Mouse (Mus musculus) lung, embryonic 15.5 days (tissue): ENCODE measurements around the gene Ccdc8. TPM values are rescaled to one million over a fixed set of nuclear protein-coding genes. Genes with fewer than 3 reads are reported as not detected.

Experiments
- ATAC-seq: fragments of 200-750 bp; cut with Nextera tagmentation; 2 replicates; pipeline ENCODE4 v1.8.0; 2017; ENCODE audit warnings: moderate number of reproducible peaks, borderline replicate concordance; ENCODE audit not compliant: low FRiP score, low TSS enrichment; ENCODE audit errors: extremely low read depth
- H3K27ac ChIP-seq: fragments of 300-500 bp; sonication (generic); 2 replicates; pipeline ENCODE4 v1.5.1; 2015; ENCODE audit warnings: moderate library complexity, mild to moderate bottlenecking, inconsistent platforms
- H3K27me3 ChIP-seq: fragments of 300-500 bp; sonication (generic); 2 replicates; pipeline ENCODE4 v1.6.1; 2015; ENCODE audit warnings: inconsistent platforms
- H3K36me3 ChIP-seq: fragments of 300-500 bp; sonication (generic); 2 replicates; pipeline ENCODE4 v1.6.1; 2015; ENCODE audit warnings: inconsistent platforms
- H3K4me1 ChIP-seq: fragments of 300-500 bp; sonication (generic); 2 replicates; pipeline ENCODE4 v1.6.1; 2015; ENCODE audit warnings: inconsistent platforms
- H3K4me2 ChIP-seq: fragments of 300-500 bp; sonication (generic); 2 replicates; pipeline ENCODE4 v1.6.1; 2015; ENCODE audit warnings: inconsistent platforms, mild to moderate bottlenecking, moderate library complexity
- H3K4me3 ChIP-seq: fragments of 300-500 bp; sonication (generic); 2 replicates; pipeline ENCODE4 v1.5.1; 2015; ENCODE audit warnings: mild to moderate bottlenecking, inconsistent platforms
- H3K9ac ChIP-seq: fragments of 300-500 bp; sonication (generic); 2 replicates; pipeline ENCODE4 v1.6.1; 2015; ENCODE audit warnings: inconsistent platforms
- H3K9me3 ChIP-seq: fragments of 300-500 bp; sonication (generic); 2 replicates; pipeline ENCODE4 v1.6.1; 2016; ENCODE audit warnings: inconsistent platforms
- WGBS: fragments of 180-500 bp; shearing (Covaris S2); methylation state at CpG from one replicate; pipeline ENCODE4 v1.1.7; 2015; 5-methylcytosine and 5-hydroxymethylcytosine counted together
- polyA plus RNA-seq: library from polyadenylated mRNA; unstranded; fragments of >200 nt; fragmentation: Nextera tagmentation; extraction: Ambion mirVana; gene quantifications from 2 replicates; pipeline ENCODE4 v1.2.1, GENCODE M21; 2015

Gene Ccdc8
- polyA plus RNA-seq, 1 experiment from 2014 or later, result 34.9 TPM

DNA sequence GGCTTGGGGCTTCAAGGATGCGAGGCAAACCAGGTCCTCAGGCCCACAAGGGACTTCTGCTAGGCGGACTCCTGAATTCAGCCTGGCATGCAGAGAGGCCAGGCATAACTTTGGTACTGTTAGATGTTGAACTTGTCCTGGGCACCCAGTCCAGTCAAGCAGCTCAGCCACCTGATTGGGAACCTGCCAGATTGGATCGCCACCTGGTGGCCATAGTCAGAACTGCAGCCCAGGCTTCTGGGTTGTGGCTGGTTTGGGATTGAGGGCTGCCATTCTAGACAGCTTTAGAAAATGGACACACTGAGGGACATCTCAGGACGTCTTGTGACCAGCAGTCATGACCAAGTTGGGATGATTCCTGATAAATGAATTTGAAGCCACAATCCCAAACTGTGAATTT, 7.1 kb downstream of the Ccdc8 start:
- ATAC-seq, result no peak
- 27% methylated on average over 4 of the region's 4 CpGs for WGBS

DNA sequence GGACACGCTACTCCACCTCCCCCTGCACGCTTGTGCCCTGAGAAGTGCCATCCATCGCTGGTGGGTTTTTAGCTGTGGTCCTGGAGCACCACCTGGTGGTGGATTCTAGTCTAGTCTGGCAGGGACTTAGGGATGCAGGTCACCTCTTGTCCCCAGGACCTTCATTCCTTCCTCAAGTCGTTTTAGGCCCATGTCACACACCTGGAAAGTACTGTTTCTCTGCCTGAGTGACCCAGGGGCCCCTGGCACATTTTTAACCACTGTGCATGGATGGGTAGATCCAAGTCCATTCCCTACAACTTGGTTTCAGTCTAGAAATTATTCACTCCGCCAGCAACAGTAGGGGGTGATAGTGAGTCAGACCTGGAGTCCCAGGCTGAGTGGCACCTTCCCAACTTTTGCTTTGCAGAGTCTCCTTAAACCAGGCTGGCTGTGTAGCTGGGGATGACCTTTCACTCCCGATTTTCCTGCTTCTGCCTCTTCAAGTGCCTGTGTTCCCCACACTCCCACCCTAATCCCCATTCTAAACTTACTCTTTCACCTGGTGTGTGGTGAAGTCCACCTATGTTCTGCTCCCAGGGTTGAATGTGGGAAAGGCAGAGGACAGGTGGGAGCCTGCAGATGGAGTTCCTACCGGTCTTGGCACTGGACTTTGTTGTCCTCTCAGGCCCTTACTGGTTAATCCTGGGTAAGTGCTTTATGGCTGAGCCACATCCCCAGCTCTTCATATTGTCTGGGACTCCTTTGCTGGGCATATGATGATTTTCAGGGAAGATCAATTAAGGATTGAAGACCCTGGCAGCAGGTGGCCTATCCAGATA, 10.1 kb downstream of the Ccdc8 start:
- Histone ChIP-seq H3K4me1 (peaks cover 19% of the 10 kb centered on the region; the same call in 1 of the 2 replicates), H3K9ac (no peak overlapping the region), H3K36me3 (peaks cover 76% of the 10 kb centered on the region), H3K27ac (no peak overlapping the region), H3K4me2 (no peak overlapping the region), H3K4me3 (no peak overlapping the region), H3K9me3 (no peaks in the 10 kb centered on the region), H3K27me3 (no peaks in the 10 kb centered on the region)
- WGBS, result 13% methylated on average over 7 of the region's 7 CpGs
- ATAC-seq, result peak; percentile 51; the same call in 1 of the 2 replicates

More for the DNA sequence above, 7.1 kb downstream of the Ccdc8 start:
- Histone ChIP-seq H3K9me3 (no peaks in the 10 kb centered on the region), H3K4me3 (no peak overlapping the region), H3K9ac (no peak overlapping the region), H3K36me3 (peaks cover 61% of the 10 kb centered on the region), H3K27ac (no peak overlapping the region), H3K4me2 (no peak overlapping the region), H3K4me1 (peaks cover 47% of the 10 kb centered on the region), H3K27me3 (no peaks in the 10 kb centered on the region)

DNA sequence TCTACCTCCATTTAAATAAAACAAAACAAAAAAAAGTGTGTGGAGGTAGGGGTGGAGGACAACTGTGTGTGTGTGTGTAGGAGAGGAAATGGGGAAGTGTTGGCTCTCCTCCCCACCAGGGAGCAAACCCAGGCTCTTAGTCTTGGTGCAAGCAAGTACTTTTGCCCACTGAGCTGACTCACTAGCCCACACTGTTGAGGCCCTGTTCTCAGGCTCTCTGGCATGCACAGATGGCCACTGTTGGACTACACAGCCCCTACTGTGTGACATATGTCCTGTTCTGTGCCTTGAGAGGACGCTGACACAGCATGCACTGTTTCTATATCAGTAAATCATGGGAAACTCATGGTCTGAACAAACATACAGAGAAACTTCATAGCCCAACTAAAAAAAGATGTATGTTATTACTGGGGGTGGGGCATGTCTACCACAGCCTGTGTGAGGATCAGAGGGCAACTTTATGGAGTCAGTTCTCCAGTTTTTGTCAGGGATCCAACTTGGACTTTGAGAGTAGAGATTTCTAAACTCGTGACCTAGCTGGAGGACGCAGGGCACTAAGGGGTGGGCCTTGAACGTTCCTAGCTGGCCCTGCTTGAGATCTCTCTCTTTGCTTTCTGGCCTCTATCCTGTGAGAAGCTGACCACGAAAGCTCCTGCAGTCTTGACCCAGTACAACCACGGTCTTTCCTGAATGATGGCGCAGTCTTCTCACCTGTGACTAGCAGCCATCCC, 10.9 kb downstream of the Ccdc8 start:
- ATAC-seq, result no peak
- no peaks in the 10 kb centered on the region for H3K9me3 ChIP-seq
- peaks cover 76% of the 10 kb centered on the region for H3K36me3 ChIP-seq
- no peak overlapping the region for H3K4me2 ChIP-seq
- WGBS, result 67% methylated on average over 7 of the region's 7 CpGs
- no peak overlapping the region for H3K9ac ChIP-seq
- no peak overlapping the region for H3K4me3 ChIP-seq
- peaks cover 11% of the 10 kb centered on the region; the same call in 1 of the 2 replicates for H3K4me1 ChIP-seq
- no peaks in the 10 kb centered on the region for H3K27me3 ChIP-seq
- peak overlapping the region; percentile 38; the same call in 1 of the 2 replicates for H3K27ac ChIP-seq

DNA sequence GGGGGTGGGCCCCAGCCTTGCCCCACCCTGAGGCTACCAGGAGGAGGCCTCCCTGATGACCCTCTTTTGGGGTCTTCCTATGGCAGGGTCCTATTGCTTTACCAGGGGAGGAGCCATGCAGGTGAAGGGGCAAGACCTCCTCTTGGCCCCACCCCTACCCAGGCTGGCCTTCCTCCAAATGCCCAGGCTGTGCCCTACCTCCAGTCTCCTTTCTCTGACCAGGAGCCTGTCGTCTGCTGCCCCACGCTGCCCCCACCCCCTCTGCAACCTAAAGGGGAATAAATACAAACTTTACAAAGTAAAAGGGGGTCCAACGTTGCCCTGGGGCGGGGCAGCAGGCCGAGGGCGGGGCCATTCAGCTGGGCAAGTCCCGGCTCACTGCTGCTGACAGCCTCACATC, 12.2 kb downstream of the Ccdc8 start:
- no peak overlapping the region for H3K27ac ChIP-seq
- H3K9ac ChIP-seq, result no peak overlapping the region
- H3K9me3 ChIP-seq, result no peaks in the 10 kb centered on the region
- H3K36me3 ChIP-seq, result peaks cover 81% of the 10 kb centered on the region
- H3K4me1 ChIP-seq, result peaks cover 6% of the 10 kb centered on the region; the same call in 1 of the 2 replicates
- WGBS, result 78% methylated on average over 7 of the region's 7 CpGs
- no peak for ATAC-seq
- H3K27me3 ChIP-seq, result no peaks in the 10 kb centered on the region
- H3K4me3 ChIP-seq, result no peak overlapping the region
- H3K4me2 ChIP-seq, result no peak overlapping the region

DNA sequence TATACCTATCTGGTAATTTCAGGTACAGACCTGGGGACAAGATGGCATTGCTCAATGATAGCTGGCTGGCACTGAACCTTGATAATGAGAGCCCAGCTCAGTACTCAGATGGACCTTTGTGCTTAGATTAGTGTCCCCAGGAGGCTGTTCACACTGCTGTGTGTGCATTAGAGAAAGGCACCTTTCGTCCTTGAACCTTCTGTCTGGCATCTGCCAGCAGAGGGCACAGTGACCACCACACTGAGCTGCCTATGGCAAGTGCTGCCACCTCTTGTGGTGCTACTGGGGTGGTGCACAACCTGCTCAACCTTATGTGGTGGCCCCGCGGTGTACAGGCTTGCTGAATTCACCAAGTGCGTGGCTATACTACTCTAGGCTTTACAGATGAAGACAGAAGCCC, 14.8 kb downstream of the Ccdc8 start:
- H3K36me3 ChIP-seq, result peaks cover 88% of the 10 kb centered on the region
- no peak overlapping the region for H3K4me2 ChIP-seq
- H3K27me3 ChIP-seq, result no peaks in the 10 kb centered on the region
- no peak overlapping the region for H3K27ac ChIP-seq
- H3K9me3 ChIP-seq, result no peaks in the 10 kb centered on the region
- 82% methylated on average over 4 of the region's 4 CpGs for WGBS
- H3K4me3 ChIP-seq, result no peak overlapping the region
- H3K9ac ChIP-seq, result no peak overlapping the region
- no peak for ATAC-seq
- H3K4me1 ChIP-seq, result peaks cover 6% of the 10 kb centered on the region; the same call in 1 of the 2 replicates

DNA sequence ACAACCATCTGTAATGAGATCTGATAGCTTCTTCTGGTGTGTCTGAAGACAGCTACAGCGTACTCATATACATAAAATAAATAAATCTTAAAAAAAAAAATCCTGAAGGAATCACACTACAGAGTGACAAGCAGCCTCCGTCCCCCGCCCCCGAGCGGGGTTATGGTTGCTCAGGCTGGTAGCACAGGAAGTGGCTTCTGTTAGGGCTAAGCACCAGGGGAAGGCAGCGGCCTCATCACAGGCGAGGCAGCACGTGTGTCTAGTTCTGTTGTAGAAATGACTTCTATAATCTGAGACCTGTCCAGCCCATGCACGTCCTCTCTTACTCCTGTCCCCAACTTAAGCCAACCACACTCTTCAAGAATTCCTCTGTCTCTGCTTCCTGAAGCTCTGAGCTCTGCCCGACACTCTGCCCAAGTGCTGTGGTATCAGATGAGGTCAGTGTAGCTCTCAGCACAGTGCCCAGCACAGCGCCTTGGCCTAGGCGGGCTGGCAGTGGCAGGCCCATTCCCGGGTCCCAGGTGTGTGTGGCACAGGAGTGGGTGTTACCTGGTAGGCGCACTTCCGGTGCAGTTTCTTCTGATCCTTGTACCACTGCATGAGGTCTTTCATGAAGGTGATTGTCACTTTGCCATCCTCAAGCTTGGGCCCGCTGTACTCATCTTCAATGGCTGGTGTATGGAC, 17.0 kb downstream of the Ccdc8 start:
- no peak for ATAC-seq
- Histone ChIP-seq H3K4me2 (no peak overlapping the region), H3K27me3 (no peaks in the 10 kb centered on the region), H3K9ac (no peak overlapping the region), H3K27ac (no peak overlapping the region), H3K4me3 (no peak overlapping the region), H3K9me3 (no peaks in the 10 kb centered on the region), H3K36me3 (peaks cover 99% of the 10 kb centered on the region), H3K4me1 (no peaks in the 10 kb centered on the region)
- 89% methylated on average over 16 of the region's 16 CpGs for WGBS

DNA sequence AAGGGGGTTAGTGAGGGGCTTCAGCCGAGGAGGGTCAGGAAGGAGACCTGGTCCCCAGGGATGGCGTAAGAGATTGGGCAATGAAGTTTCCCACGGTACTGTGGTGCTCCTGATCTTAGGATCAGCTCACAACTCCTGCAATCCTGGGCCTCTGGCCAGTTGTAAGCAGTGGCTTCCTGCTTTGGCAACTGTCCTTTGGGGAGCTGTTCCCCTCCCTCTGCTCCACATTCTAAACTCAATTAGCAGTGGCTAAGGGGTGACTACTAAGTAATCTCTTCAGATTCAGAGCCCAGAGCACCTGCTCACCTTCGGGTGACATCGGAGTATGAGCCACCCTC, 17.5 kb downstream of the Ccdc8 start:
- H3K9me3 ChIP-seq, result no peaks in the 10 kb centered on the region
- peaks cover 99% of the 10 kb centered on the region for H3K36me3 ChIP-seq
- H3K4me1 ChIP-seq, result no peaks in the 10 kb centered on the region
- H3K27ac ChIP-seq, result no peak overlapping the region
- WGBS, result 81% methylated on average over 5 of the region's 5 CpGs
- no peak for ATAC-seq
- H3K4me3 ChIP-seq, result no peak overlapping the region
- H3K27me3 ChIP-seq, result no peaks in the 10 kb centered on the region
- H3K9ac ChIP-seq, result no peak overlapping the region
- no peak overlapping the region for H3K4me2 ChIP-seq

DNA sequence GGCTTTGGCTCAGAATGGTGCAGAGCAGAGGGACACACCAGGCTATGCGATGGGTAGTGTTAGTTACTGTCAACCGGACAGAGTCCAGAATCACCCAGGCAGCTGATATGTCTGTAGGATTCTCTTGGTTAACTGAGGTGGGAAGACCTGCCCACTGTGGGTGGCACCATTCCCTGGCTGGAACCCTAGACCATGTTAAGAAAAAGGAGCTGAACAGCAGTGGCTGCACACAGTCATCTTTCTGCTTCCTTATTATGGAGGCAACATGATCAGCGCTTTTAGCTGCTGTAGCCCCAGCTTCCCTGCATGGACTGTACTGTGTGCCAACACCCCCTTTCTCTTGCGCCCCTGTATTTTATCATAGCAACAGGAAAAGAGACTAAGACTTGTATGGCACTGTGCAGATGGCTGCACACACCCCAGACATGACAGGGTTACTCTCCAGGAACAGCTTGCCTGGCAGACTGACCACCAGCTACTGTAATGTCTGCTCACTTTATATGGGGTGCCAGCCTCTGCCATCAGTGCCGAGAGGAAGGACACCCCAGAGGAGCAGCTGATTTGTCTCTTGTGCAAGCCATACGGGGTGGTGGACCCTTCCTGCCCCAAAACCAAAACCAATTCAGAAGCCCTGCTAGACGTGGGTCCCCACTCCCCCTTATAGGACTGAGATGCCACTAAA, 19.5 kb downstream of the Ccdc8 start:
- Histone ChIP-seq H3K4me2 (no peak overlapping the region), H3K9me3 (no peaks in the 10 kb centered on the region), H3K4me3 (no peak overlapping the region), H3K27me3 (no peaks in the 10 kb centered on the region), H3K27ac (no peak overlapping the region), H3K9ac (no peak overlapping the region), H3K36me3 (peaks cover 98% of the 10 kb centered on the region), H3K4me1 (peaks cover 3% of the 10 kb centered on the region; the same call in 1 of the 2 replicates)
- no peak for ATAC-seq
- WGBS, result 93% methylated on average over 7 of the region's 7 CpGs

DNA sequence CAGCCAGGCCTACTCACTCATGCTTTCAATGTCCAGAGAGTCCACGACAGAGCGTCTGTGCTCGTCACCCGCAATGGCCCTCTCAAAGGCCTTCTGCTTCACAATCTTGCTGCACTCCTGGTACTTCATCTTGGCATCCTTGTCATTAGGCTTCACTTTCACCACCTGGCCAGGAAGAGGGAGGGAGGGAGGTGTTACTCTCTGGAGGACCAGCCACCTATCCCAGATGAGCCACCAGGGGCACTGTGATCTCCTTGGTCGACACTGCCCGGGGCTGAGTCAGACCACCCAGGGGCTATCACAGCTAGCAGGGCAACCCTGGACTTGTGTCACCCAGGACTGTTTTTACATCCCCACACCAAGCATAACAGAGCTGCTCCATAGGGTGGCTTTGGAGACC, 22.9 kb downstream of the Ccdc8 start:
- no peak for ATAC-seq
- H3K27me3 ChIP-seq, result no peaks in the 10 kb centered on the region
- H3K4me1 ChIP-seq, result peaks cover 8% of the 10 kb centered on the region; the same call in 1 of the 2 replicates
- H3K36me3 ChIP-seq, result peaks cover 82% of the 10 kb centered on the region
- H3K4me3 ChIP-seq, result no peak overlapping the region
- no peak overlapping the region for H3K4me2 ChIP-seq
- no peaks in the 10 kb centered on the region for H3K9me3 ChIP-seq
- H3K27ac ChIP-seq, result no peak overlapping the region
- H3K9ac ChIP-seq, result no peak overlapping the region
- WGBS, result 81% methylated on average over 6 of the region's 6 CpGs

DNA sequence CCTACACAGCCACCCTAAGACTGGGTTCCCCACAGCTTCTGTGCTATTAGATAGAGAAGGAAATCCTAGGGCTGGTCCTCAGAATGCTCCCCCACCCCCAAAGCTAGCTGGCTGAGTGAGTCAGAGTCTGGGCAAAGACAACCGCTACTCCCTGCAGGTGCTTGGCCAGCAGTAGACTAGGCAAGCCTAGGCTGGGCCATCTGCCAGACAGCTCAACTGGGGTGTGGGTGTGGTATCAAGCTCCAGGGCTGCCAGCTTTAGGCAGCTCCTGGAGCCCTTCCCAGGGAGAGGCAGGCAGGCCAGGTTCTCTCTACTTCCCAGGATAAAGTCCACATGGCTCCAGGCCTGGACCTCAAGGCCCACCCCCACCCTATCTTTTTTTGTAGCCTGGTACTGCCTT, 24.5 kb downstream of the Ccdc8 start:
- ATAC-seq, result peak; percentile 69
- Histone ChIP-seq H3K36me3 (peaks cover 82% of the 10 kb centered on the region), H3K4me1 (peaks cover 8% of the 10 kb centered on the region; the same call in 1 of the 2 replicates), H3K27ac (peak overlapping the region; percentile 70), H3K9ac (no peak overlapping the region), H3K27me3 (no peaks in the 10 kb centered on the region), H3K4me2 (no peak overlapping the region), H3K9me3 (no peaks in the 10 kb centered on the region), H3K4me3 (no peak overlapping the region)
- 43% methylated on average over 1 of the region's 1 CpGs for WGBS

DNA sequence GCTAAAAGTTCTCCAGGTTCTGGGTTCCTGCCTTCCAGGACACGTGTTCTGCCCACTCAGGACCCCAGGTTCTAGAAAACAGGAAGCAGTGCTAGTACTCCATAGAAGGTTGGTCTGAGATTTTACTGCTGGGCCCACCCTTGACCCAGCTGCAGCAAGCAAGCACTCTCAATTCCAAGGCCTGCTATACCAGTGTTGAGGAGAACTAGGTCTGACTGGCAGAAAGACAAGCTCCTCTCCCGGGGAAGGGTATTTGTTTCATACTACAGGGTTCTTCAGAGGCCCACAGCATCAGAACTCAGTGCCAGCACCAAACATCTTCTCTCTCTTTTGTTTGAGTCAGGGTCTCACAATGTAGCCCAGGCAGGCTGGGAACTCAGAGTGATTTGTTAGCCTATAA, 25.4 kb downstream of the Ccdc8 start:
- Histone ChIP-seq H3K4me1 (peaks cover 9% of the 10 kb centered on the region; the same call in 1 of the 2 replicates), H3K36me3 (peaks cover 82% of the 10 kb centered on the region), H3K4me3 (no peak overlapping the region), H3K9ac (no peak overlapping the region), H3K9me3 (no peaks in the 10 kb centered on the region), H3K27me3 (no peaks in the 10 kb centered on the region), H3K27ac (peak overlapping the region; percentile 70; the same call in 1 of the 2 replicates), H3K4me2 (no peak overlapping the region)
- no peak for ATAC-seq
- 86% methylated on average over 2 of the region's 2 CpGs for WGBS
